Mouse (Mus musculus) MEL (cell line): ENCODE data around the gene Gm813. TPM values are rescaled to one million over a fixed set of nuclear protein-coding genes. Genes with fewer than 3 reads are reported as not detected.
A peak's percentile ranks its signal among the peaks of the same experiment; 100 is the strongest.

Source experiments
- DNase-seq: peaks from one replicate; pipeline ENCODE4 v3.0.0; 2011; ENCODE audit warnings: low read depth, low spot score
- H3K27ac ChIP-seq: 2 replicates; pipeline ENCODE4 v1.5.1; 2012; ENCODE audit warnings: low read depth, mild to moderate bottlenecking, control low read depth, low read length, moderate library complexity; ENCODE audit not compliant: control insufficient read depth
- H3K27me3 ChIP-seq, 2 experiments: fragments of 150-350 bp in 1 of 2; sonication (generic) in 1 of 2; 2 replicates each; pipeline ENCODE4 v1.6.1; 2012; ENCODE audit warnings: low read length in 2 of 2, mild to moderate bottlenecking in 2 of 2, improper control_type of control experiment in 1 of 2, moderate library complexity in 1 of 2; ENCODE audit not compliant: insufficient read depth in 2 of 2, control insufficient read depth in 1 of 2
- H3K36me3 ChIP-seq, 2 experiments: 2 replicates each; pipeline ENCODE4 v1.6.1; 2012 to 2014; ENCODE audit warnings: low read length in 2 of 2, improper control_type of control experiment in 1 of 2, inconsistent platforms in 1 of 2, mild to moderate bottlenecking in 1 of 2; ENCODE audit not compliant: insufficient read depth in 2 of 2, control insufficient read depth in 1 of 2
- H3K4me1 ChIP-seq, 2 experiments: fragments of 150-350 bp in 1 of 2; sonication (generic) in 1 of 2; 2 replicates each; pipeline ENCODE4 v1.6.1; 2012; ENCODE audit warnings: low read length in 2 of 2, improper control_type of control experiment in 1 of 2, mild to moderate bottlenecking in 1 of 2; ENCODE audit not compliant: insufficient read depth in 2 of 2, control insufficient read depth in 1 of 2
- H3K4me3 ChIP-seq, 2 experiments: fragments of 150-350 bp in 1 of 2; sonication (generic) in 1 of 2; 2 replicates each; pipeline ENCODE4 v1.5.1; 2012; ENCODE audit warnings: low read depth in 2 of 2, low read length in 2 of 2, mild to moderate bottlenecking in 2 of 2, moderate library complexity in 2 of 2, control low read depth in 1 of 2, improper control_type of control experiment in 1 of 2; ENCODE audit not compliant: control insufficient read depth in 1 of 2, insufficient read depth in 1 of 2
- H3K79me2 ChIP-seq: 2 replicates; pipeline ENCODE4 v1.6.1; 2012; ENCODE audit warnings: mild to moderate bottlenecking, low read length, moderate library complexity; ENCODE audit not compliant: control insufficient read depth, poor library complexity, insufficient read depth
- H3K9ac ChIP-seq: 2 replicates; pipeline ENCODE4 v1.6.1; 2012; ENCODE audit warnings: low read depth, mild to moderate bottlenecking, control low read depth, low read length, moderate library complexity; ENCODE audit not compliant: control insufficient read depth, poor library complexity, severe bottlenecking
- H3K9me3 ChIP-seq: fragments of 150-350 bp; sonication (generic); replicated peaks from 2 replicates; pipeline ENCODE4 v1.6.1; 2012; ENCODE audit warnings: mild to moderate bottlenecking, low read length, improper control_type of control experiment, moderate library complexity; ENCODE audit not compliant: insufficient read depth
- BHLHE40 ChIP-seq: IDR thresholded peaks from 2 replicates; pipeline ENCODE4 v1.6.1; 2012; ENCODE audit warnings: low read depth, mild to moderate bottlenecking, inconsistent platforms, low read length, improper control_type of control experiment, borderline replicate concordance
- CHD1 ChIP-seq: IDR thresholded peaks from 2 replicates; pipeline ENCODE4 v1.6.1; 2012; ENCODE audit warnings: low read depth, mild to moderate bottlenecking, inconsistent platforms, low read length, improper control_type of control experiment
- CTCF ChIP-seq, 3 experiments: IDR thresholded peaks in 2 of 3; conservative IDR thresholded peaks in 1 of 3; 2 replicates each; pipeline ENCODE4 v1.5.1; 2011 to 2012; ENCODE audit warnings: low read length in 3 of 3, low read depth in 2 of 3, mild to moderate bottlenecking in 2 of 3, improper control_type of control experiment in 1 of 3, inconsistent platforms in 1 of 3, mixed read lengths in 1 of 3, moderate library complexity in 1 of 3; ENCODE audit not compliant: control insufficient read depth in 1 of 3, insufficient read depth in 1 of 3, poor library complexity in 1 of 3, severe bottlenecking in 1 of 3
- E2F4 ChIP-seq: IDR thresholded peaks from 2 replicates; pipeline ENCODE4 v1.6.1; 2011; ENCODE audit warnings: low read depth, low read length, improper control_type of control experiment, borderline replicate concordance
- ELF1 ChIP-seq: IDR thresholded peaks from 2 replicates; pipeline ENCODE4 v1.6.1; 2014; ENCODE audit warnings: low read depth, mild to moderate bottlenecking, inconsistent platforms, low read length, improper control_type of control experiment, moderate library complexity
- EP300 ChIP-seq, 2 experiments: IDR thresholded peaks; 2 replicates each; pipeline ENCODE4 v1.6.1; 2011; ENCODE audit warnings: improper control_type of control experiment in 2 of 2, low read length in 2 of 2, low read depth in 1 of 2, mild to moderate bottlenecking in 1 of 2
- HCFC1 ChIP-seq: IDR thresholded peaks from 2 replicates; pipeline ENCODE4 v1.6.1; 2012; ENCODE audit warnings: low read depth, mild to moderate bottlenecking, inconsistent platforms, low read length, improper control_type of control experiment, moderate library complexity
- KAT2A ChIP-seq: conservative IDR thresholded peaks from 2 replicates; pipeline ENCODE4 v1.6.1; 2012; ENCODE audit warnings: low read depth, low read length, improper control_type of control experiment, inconsistent platforms
- MAX ChIP-seq: IDR thresholded peaks from 2 replicates; pipeline ENCODE4 v1.6.1; 2011; ENCODE audit warnings: low read length, improper control_type of control experiment
- MAZ ChIP-seq: IDR thresholded peaks from 2 replicates; pipeline ENCODE4 v1.6.1; 2012; ENCODE audit warnings: low read depth, mild to moderate bottlenecking, inconsistent platforms, low read length, improper control_type of control experiment
- MEF2A ChIP-seq: IDR thresholded peaks from 2 replicates; pipeline ENCODE4 v1.6.1; 2014; ENCODE audit warnings: low read depth, mild to moderate bottlenecking, inconsistent platforms, low read length, improper control_type of control experiment; ENCODE audit not compliant: poor library complexity, insufficient replicate concordance, severe bottlenecking; ENCODE audit errors: extremely low read depth
- MYB ChIP-seq: IDR thresholded peaks from 2 replicates; pipeline ENCODE4 v1.6.1; 2011; ENCODE audit warnings: mild to moderate bottlenecking, low read depth, low read length, improper control_type of control experiment
- POLR2A ChIP-seq, 2 experiments: IDR thresholded peaks; 2 replicates each; pipeline ENCODE4 v1.6.1; 2011 to 2012; ENCODE audit warnings: low read length in 2 of 2, mild to moderate bottlenecking in 2 of 2, control low read depth in 1 of 2, improper control_type of control experiment in 1 of 2, low read depth in 1 of 2, moderate library complexity in 1 of 2; ENCODE audit not compliant: control insufficient read depth in 1 of 2, insufficient read depth in 1 of 2, poor library complexity in 1 of 2
- POLR2AphosphoS5 ChIP-seq: IDR thresholded peaks from 2 replicates; pipeline ENCODE4 v1.6.1; 2012; ENCODE audit warnings: low read depth, borderline replicate concordance, mild to moderate bottlenecking, inconsistent platforms, low read length, moderate library complexity, mixed read lengths
- RAD21 ChIP-seq: IDR thresholded peaks from 2 replicates; pipeline ENCODE4 v1.6.1; 2011; ENCODE audit warnings: mild to moderate bottlenecking, low read depth, low read length, improper control_type of control experiment
- SIN3A ChIP-seq: IDR thresholded peaks from 2 replicates; pipeline ENCODE4 v1.6.1; 2012; ENCODE audit warnings: low read length, improper control_type of control experiment, inconsistent platforms
- TBP ChIP-seq: IDR thresholded peaks from 2 replicates; pipeline ENCODE4 v1.8.0; 2011; ENCODE audit warnings: low read depth, low read length, improper control_type of control experiment
- TCF12 ChIP-seq: IDR thresholded peaks from 2 replicates; pipeline ENCODE4 v1.6.1; 2014; ENCODE audit warnings: low read depth, mild to moderate bottlenecking, inconsistent platforms, low read length, improper control_type of control experiment, moderate library complexity
- USF1 ChIP-seq: IDR thresholded peaks from 2 replicates; pipeline ENCODE4 v1.6.1; 2014; ENCODE audit warnings: low read depth, mild to moderate bottlenecking, inconsistent platforms, low read length, improper control_type of control experiment, moderate library complexity
- USF2 ChIP-seq, 2 experiments: IDR thresholded peaks; 2 replicates each; pipeline ENCODE4 v1.6.1; 2011 to 2012; ENCODE audit warnings: improper control_type of control experiment in 2 of 2, low read length in 2 of 2, borderline replicate concordance in 1 of 2, inconsistent platforms in 1 of 2, low read depth in 1 of 2, mild to moderate bottlenecking in 1 of 2; ENCODE audit not compliant: insufficient read depth in 1 of 2
- ZC3H11A ChIP-seq: IDR thresholded peaks from 2 replicates; pipeline ENCODE4 v1.6.1; 2012; ENCODE audit warnings: low read depth, mild to moderate bottlenecking, inconsistent platforms, low read length, improper control_type of control experiment
- ZKSCAN1 ChIP-seq: IDR thresholded peaks from 2 replicates; pipeline ENCODE4 v1.6.1; 2012; ENCODE audit warnings: low read depth, mild to moderate bottlenecking, inconsistent platforms, low read length, improper control_type of control experiment, moderate library complexity
- ZNF384 ChIP-seq: IDR thresholded peaks from 2 replicates; pipeline ENCODE4 v1.6.1; 2012; ENCODE audit warnings: low read depth, mild to moderate bottlenecking, inconsistent platforms, low read length, improper control_type of control experiment
- polyA plus RNA-seq, 2 experiments: library from polyadenylated mRNA; stranded (reverse) in 1 of 2; unstranded in 1 of 2; fragments of >175 nt in 1 of 2; fragments of >200 nt in 1 of 2; gene quantifications; 2 replicates each; pipeline versions ENCODE4 v1.2.1 to v1.2.4; 2012; ENCODE audit warnings: low replicate concordance in 2 of 2, low read depth in 1 of 2; ENCODE audit not compliant: insufficient read length in 2 of 2, insufficient read depth in 1 of 2, missing spikeins in 1 of 2
- total RNA-seq: library from RNA; depleted of rRNA; stranded (reverse); fragments of 300-350 nt; gene quantifications from 2 replicates; pipeline ENCODE4 v1.2.3, GENCODE M21; 2012

Gene Gm813
- total and polyA plus RNA-seq, 3 experiments: not detected

- TF ChIP-seq ZC3H11A (no peak), POLR2AphosphoS5 (no peak), POLR2A (IDR thresholded peaks at IDR 0.05; ENCODE audit: control insufficient read depth in 1 of 2, insufficient read depth in 1 of 2, low read depth in 1 of 2, low read length in 2 of 2, poor library complexity in 1 of 2) (0 out of 4 replicates have a peak, but pooled peaks of 1 of the 2 experiments have one; percentile 21), MAX (no peak; the same call in 1 of the 2 replicates), ZKSCAN1 (no peak), CHD1 (no peak)
Observed at GRCm38 (mm10) chr16:58661826-58662225, 45.0 kb upstream of the Gm813 start (continued).

- DNase-seq: no peak
- Histone ChIP-seq H3K4me1 (peaks cover 16 to 17% of the 10 kb centered on the region in 2 experiments), H3K9me3 (no peaks in the 10 kb centered on the region), H3K4me3 (no peak overlapping the region), H3K79me2 (no peaks in the 10 kb centered on the region), H3K27ac (no peak overlapping the region), H3K27me3 (no peaks in the 10 kb centered on the region), H3K36me3 (peaks cover 0 to 24% of the 10 kb centered on the region in 2 experiments; a peak in 2 of 4 replicates), H3K9ac (no peak overlapping the region)
- no peak for TF ChIP-seq E2F4
- TF ChIP-seq USF2 (IDR thresholded peaks at IDR 0.05; ENCODE audit: borderline replicate concordance in 1 of 2, insufficient read depth in 1 of 2, low read depth in 1 of 2, low read length in 2 of 2): no peak
- TF ChIP-seq MAZ: no peak
- no peak for TF ChIP-seq CTCF (IDR thresholded peaks at IDR 0.05 in 2 of 3, conservative IDR thresholded peaks at IDR 0.05 in 1 of 3; ENCODE audit: control insufficient read depth in 1 of 3, insufficient read depth in 1 of 3, low read depth in 2 of 3, low read length in 3 of 3, poor library complexity in 1 of 3, severe bottlenecking in 1 of 3)
- no peak for TF ChIP-seq TBP
- no peak for TF ChIP-seq HCFC1
- no peak for TF ChIP-seq USF1
- TF ChIP-seq MEF2A: no peak
- no peak for TF ChIP-seq TCF12
- no peak for TF ChIP-seq KAT2A
- no peak for TF ChIP-seq EP300 (IDR thresholded peaks at IDR 0.05; ENCODE audit: low read depth in 1 of 2, low read length in 2 of 2)
- no peak for TF ChIP-seq ZNF384
- no peak for TF ChIP-seq SIN3A
- TF ChIP-seq MYB: no peak
- no peak for TF ChIP-seq ZC3H11A
- TF ChIP-seq RAD21: no peak
- no peak for TF ChIP-seq BHLHE40
- no peak for TF ChIP-seq POLR2A (IDR thresholded peaks at IDR 0.05; ENCODE audit: control insufficient read depth in 1 of 2, insufficient read depth in 1 of 2, low read depth in 1 of 2, low read length in 2 of 2, poor library complexity in 1 of 2)
- TF ChIP-seq ZKSCAN1: no peak
- TF ChIP-seq ELF1: no peak
Observed at GRCm38 (mm10) chr16:58658668-58659067, 41.9 kb upstream of the Gm813 start.
